Mouse (Mus musculus) liver, adult 2 months (tissue): ENCODE data around the gene Ube3c.

Experiments
- CTCF ChIP-seq: fragments of 200-500 bp; IDR thresholded peaks from 2 replicates; pipeline ENCODE4 v1.5.1; 2011; ENCODE audit warnings: low read depth, low read length, control low read depth
- POLR2A ChIP-seq: fragments of 200-500 bp; IDR thresholded peaks from 2 replicates; pipeline ENCODE4 v1.6.1; 2011; ENCODE audit warnings: low read length, control low read depth; ENCODE audit not compliant: insufficient read depth; ENCODE audit errors: extremely low read depth

- TF ChIP-seq CTCF = no peak
- TF ChIP-seq POLR2A = no peak
Measured at GRCm38 (mm10) chr5:29672551-29672950, 103.5 kb downstream of the Ube3c start.
